13 mouse cellular contexts compared by ENCODE assay signal in the genomic region with DNA sequence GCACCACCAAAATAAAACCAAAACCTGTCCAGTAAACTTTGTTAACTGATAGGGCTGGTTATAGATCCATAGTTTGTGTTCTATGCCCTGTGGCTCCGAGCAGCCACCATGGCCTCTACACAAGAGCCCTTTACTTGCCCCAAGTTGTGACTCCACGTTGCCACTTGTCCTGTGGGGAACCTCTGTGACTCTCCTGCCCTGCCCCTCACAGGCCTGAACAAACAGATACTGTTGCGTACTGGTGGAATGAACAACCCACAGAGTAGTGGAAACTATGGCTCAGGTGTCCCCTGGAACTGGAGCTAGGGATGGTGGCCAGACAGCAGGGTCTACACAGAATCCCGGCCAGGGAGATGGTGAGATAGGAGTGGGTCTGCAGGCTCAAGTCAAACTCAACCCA. TPM values are rescaled to one million over a fixed set of nuclear protein-coding genes. Genes with fewer than 3 reads are reported as not detected.
DNase-seq lines count a peak whose midpoint lies in the region; ATAC-seq and TF ChIP-seq lines count a peak whose summit lies in the region.
"Had no signal": no experiment of that assay in that cellular context is flagged by ENCODE, and none has a peak within 500 bp of the region (broad histone marks: within the 10 kb centered on the region; RNA-seq: fewer than 3 reads in every experiment).

No protein-coding gene starts in this region.

- no peak for DNase-seq in kidney, adult 2 months
- no peak for DNase-seq in kidney, adult 9 months
- DNase-seq in G1E (ENCODE audit: low spot score) = no peak
- DNase-seq in frontal cortex, postnatal 36 days (ENCODE audit: low spot score in 2 of 2) = no peak
- no peak for DNase-seq in left cerebral cortex, adult 11 months (ENCODE audit: low spot score)
- DNase-seq: cerebellum, postnatal 14 days had no signal

- no peaks in the 10 kb centered on the region for H3K36me3 ChIP-seq in kidney, adult 2 months (ENCODE audit: control insufficient read depth, insufficient read depth, low read length)
- peaks cover 12% of the 10 kb centered on the region for H3K36me3 ChIP-seq in G1E (replicated peaks)
- H3K36me3 ChIP-seq in embryonic facial prominence, embryonic 15.5 days = no peaks in the 10 kb centered on the region
- no peaks in the 10 kb centered on the region for H3K36me3 ChIP-seq in liver, embryonic 15.5 days (replicated peaks)
- H3K36me3 ChIP-seq: hindbrain, embryonic 13.5 days; neural tube, embryonic 15.5 days had no signal

- H3K4me3 ChIP-seq in kidney, adult 2 months (ENCODE audit: insufficient read depth, low read depth, low read length) = no peak overlapping the region
- peak overlapping the region; percentile 66; the same call in 1 of the 2 replicates for H3K4me3 ChIP-seq in G1E (ENCODE audit: low read depth, low read length)
- no peak overlapping the region for H3K4me3 ChIP-seq in embryonic facial prominence, embryonic 15.5 days (replicated peaks)
- H3K4me3 ChIP-seq in liver, embryonic 15.5 days (replicated peaks) = peak overlapping the region; percentile 32
- H3K4me3 ChIP-seq: hindbrain, embryonic 13.5 days; layer of hippocampus, adult 2 months; neural tube, embryonic 15.5 days had no signal

- H3K27ac ChIP-seq in kidney, adult 2 months (ENCODE audit: insufficient read depth, low read depth, low read length) = peak overlapping the region; percentile 66
- H3K27ac ChIP-seq in embryonic facial prominence, embryonic 15.5 days (replicated peaks) = peak overlapping the region; percentile 76
- peak overlapping the region; percentile 92 for H3K27ac ChIP-seq in liver, embryonic 15.5 days (replicated peaks)
- H3K27ac ChIP-seq: hindbrain, embryonic 13.5 days; layer of hippocampus, adult 2 months; neural tube, embryonic 15.5 days had no signal

- peaks cover 2% of the 10 kb centered on the region; the same call in 1 of the 2 replicates for H3K4me1 ChIP-seq in kidney, adult 2 months (ENCODE audit: control insufficient read depth, insufficient read depth, low read length)
- H3K4me1 ChIP-seq in G1E (ENCODE audit: insufficient read depth, low read depth, low read length) = peaks cover 85% of the 10 kb centered on the region
- H3K4me1 ChIP-seq in embryonic facial prominence, embryonic 15.5 days = peaks cover 20% of the 10 kb centered on the region
- H3K4me1 ChIP-seq in liver, embryonic 15.5 days (replicated peaks) = peaks cover 60% of the 10 kb centered on the region

- TF ChIP-seq POLR2A in kidney, adult 2 months (IDR thresholded peaks at IDR 0.05; ENCODE audit: low read depth, low read length) = no peak

- no peak for ATAC-seq in G1E (ENCODE audit: extremely low read depth, insufficient number of reproducible peaks, low FRiP score, poor library complexity, severe bottlenecking)
- no peak for ATAC-seq in embryonic facial prominence, embryonic 15.5 days (ENCODE audit: insufficient number of reproducible peaks, low FRiP score, low TSS enrichment, low read depth)
- no peak for ATAC-seq in liver, embryonic 15.5 days (ENCODE audit: insufficient read depth)
- ATAC-seq: midbrain, embryonic 16.5 days had no signal

- H3K4me2 ChIP-seq in embryonic facial prominence, embryonic 15.5 days (replicated peaks) = no peak overlapping the region
- peak overlapping the region; percentile 46 for H3K4me2 ChIP-seq in liver, embryonic 15.5 days
- H3K4me2 ChIP-seq: hindbrain, embryonic 13.5 days; neural tube, embryonic 15.5 days had no signal

- no peaks in the 10 kb centered on the region for H3K27me3 ChIP-seq in kidney, adult 2 months (replicated peaks; ENCODE audit: control insufficient read depth, insufficient read depth, low read length)
- no peaks in the 10 kb centered on the region for H3K27me3 ChIP-seq in G1E (ENCODE audit: insufficient read depth, low read length)
- H3K27me3 ChIP-seq in embryonic facial prominence, embryonic 15.5 days = no peaks in the 10 kb centered on the region
- H3K27me3 ChIP-seq in liver, embryonic 15.5 days = no peaks in the 10 kb centered on the region
- H3K27me3 ChIP-seq: neural tube, embryonic 15.5 days had no signal

- WGBS in kidney, adult 2 months = 83% methylated on average over 4 of the region's 4 CpGs
- 72% methylated on average over 4 of the region's 4 CpGs for WGBS in embryonic facial prominence, embryonic 15.5 days
- 67% methylated on average over 4 of the region's 4 CpGs for WGBS in liver, embryonic 15.5 days (ENCODE audit: insufficient replicate concordance)

- TF ChIP-seq CTCF in kidney, adult 2 months (conservative IDR thresholded peaks at IDR 0.05; ENCODE audit: insufficient read depth, insufficient read length, low read depth, low read length) = no peak
- TF ChIP-seq CTCF in G1E (IDR thresholded peaks at IDR 0.05; ENCODE audit: low read depth, low read length) = no peak

- no peak overlapping the region for H3K9ac ChIP-seq in embryonic facial prominence, embryonic 15.5 days
- 0 out of 2 replicates have a peak overlapping the region, but pooled peaks have one; percentile 16 for H3K9ac ChIP-seq in liver, embryonic 15.5 days
- H3K9ac ChIP-seq: hindbrain, embryonic 13.5 days; neural tube, embryonic 15.5 days had no signal

- H3K9me3 ChIP-seq in G1E (replicated peaks) = peaks cover 2% of the 10 kb centered on the region; the same call in 1 of the 2 replicates
- no peaks in the 10 kb centered on the region for H3K9me3 ChIP-seq in embryonic facial prominence, embryonic 15.5 days (replicated peaks)
- H3K9me3 ChIP-seq in liver, embryonic 15.5 days (replicated peaks) = no peaks in the 10 kb centered on the region
- H3K9me3 ChIP-seq: hindbrain, embryonic 13.5 days; neural tube, embryonic 15.5 days had no signal

RNA-seq across cellular contexts. Expression of gene Lama5, which starts 10.1 kb away (rescaled TPM):
- polyA plus RNA-seq in kidney, adult 2 months (2012; rRNA removed) = 83.3 and 97.8 TPM in 2 replicates
- 65.1 and 99.6 TPM in 2 replicates for total RNA-seq in G1E (2014; fragmentation: Nextera tagmentation)
- 25.4 and 25.5 TPM in 2 replicates for total RNA-seq in G1E (2017)
- 64.8 and 69.2 TPM in 2 replicates for polyA plus RNA-seq in G1E (2012)
- polyA plus RNA-seq in embryonic facial prominence, embryonic 15.5 days (2015; fragmentation: Nextera tagmentation; extraction: Ambion mirVana) = 28.0 and 37.2 TPM in 2 replicates
- polyA plus RNA-seq in liver, embryonic 15.5 days (2015; fragmentation: Nextera tagmentation; extraction: Ambion mirVana) = 1.6 and 1.9 TPM in 2 replicates

RNA-seq across cellular contexts. Expression of gene Rps21, which starts 21.4 kb away (rescaled TPM):
- polyA plus RNA-seq in kidney, adult 2 months (2012; rRNA removed) = 2,294 and 2,331 TPM in 2 replicates
- total RNA-seq in G1E (2014; fragmentation: Nextera tagmentation) (629 and 653 TPM in 2 replicates), G1E (2017) (2,631 and 2,791 TPM in 2 replicates)
- 384 and 1,622 TPM in 2 replicates for polyA plus RNA-seq in G1E (2012)
- 599 and 606 TPM in 2 replicates for polyA plus RNA-seq in embryonic facial prominence, embryonic 15.5 days (2015; fragmentation: Nextera tagmentation; extraction: Ambion mirVana)
- 223 and 320 TPM in 2 replicates for polyA plus RNA-seq in liver, embryonic 15.5 days (2015; fragmentation: Nextera tagmentation; extraction: Ambion mirVana)

RNA-seq across cellular contexts. Expression of gene Cables2, which starts 37.5 kb away (rescaled TPM):
- polyA plus RNA-seq in kidney, adult 2 months (2012; rRNA removed) = 18.2 TPM in 2 replicates
- 8.7 and 12.1 TPM in 2 replicates for total RNA-seq in G1E (2014; fragmentation: Nextera tagmentation)
- total RNA-seq in G1E (2017) = 9.7 and 10.9 TPM in 2 replicates
- 14.5 and 23.6 TPM in 2 replicates for polyA plus RNA-seq in G1E (2012)
- 13.5 and 14.2 TPM in 2 replicates for polyA plus RNA-seq in embryonic facial prominence, embryonic 15.5 days (2015; fragmentation: Nextera tagmentation; extraction: Ambion mirVana)
- 3.4 and 3.5 TPM in 2 replicates for polyA plus RNA-seq in liver, embryonic 15.5 days (2015; fragmentation: Nextera tagmentation; extraction: Ambion mirVana)

RNA-seq across cellular contexts. Expression of gene Rbbp8nl, which starts 53.9 kb away (rescaled TPM):
- polyA plus RNA-seq in kidney, adult 2 months (2012; rRNA removed) = 0.49 and 0.50 TPM in 2 replicates
- not detected in 2 replicates for total RNA-seq in G1E (2014; fragmentation: Nextera tagmentation)
- 0.11 TPM in 1 of 2 replicates, not detected in the other for total RNA-seq in G1E (2017)
- not detected in 2 replicates for polyA plus RNA-seq in G1E (2012)
- 1.5 and 1.8 TPM in 2 replicates for polyA plus RNA-seq in embryonic facial prominence, embryonic 15.5 days (2015; fragmentation: Nextera tagmentation; extraction: Ambion mirVana)
- not detected in 2 replicates for polyA plus RNA-seq in liver, embryonic 15.5 days (2015; fragmentation: Nextera tagmentation; extraction: Ambion mirVana)
- total RNA-seq: layer of hippocampus, adult 2 months; liver, adult 2 months had no signal
- polyA plus RNA-seq: hindbrain, embryonic 13.5 days; liver, adult 2 months; midbrain, embryonic 16.5 days; neural tube, embryonic 15.5 days had no signal

Comparison
In these comparisons a context has a peak if more than half of its experiments do, and no peak if none do; other contexts are left out.
1. H3K4me3 ChIP-seq: peak in G1E (single experiment) and liver, embryonic 15.5 days (single experiment); none in kidney, adult 2 months (single experiment) and embryonic facial prominence, embryonic 15.5 days (single experiment).
2. Peak in every context shown above with its lines, with median percentiles within 50 percentile points of each other: H3K27ac ChIP-seq.